Mouse (Mus musculus) heart, adult 9 months (tissue): ENCODE data around the gene Hsd11b1.
"Not testable (repeated sequence)": the region's sequence is repeated elsewhere in the genome, so short reads cannot be mapped to it uniquely, and the experiment has no call there.

Experiments
- DNase-seq, 2 experiments: peaks; one replicate each; pipeline ENCODE4 v3.0.0; 2022; ENCODE audit warnings: low spot score in 2 of 2

Hsd11b1 gene

GRCm38 (mm10) chr1:193263955-193264598 is at the start of gene Hsd11b1:
Hsd11b1 (minus strand) TSS chr1:193264075.
- no peak for DNase-seq

- DNase-seq: no peak
Measured at GRCm38 (mm10) chr1:193311596-193311995, 47.7 kb upstream of the Hsd11b1 start.

GRCm38 (mm10) chr1:193310519-193311085 is 46.7 kb upstream of the Hsd11b1 start:
- no peak for DNase-seq

- DNase-seq: no peak
Measured at GRCm38 (mm10) chr1:193309785-193310518, 46.1 kb upstream of the Hsd11b1 start.

- DNase-seq: no peak
Measured at GRCm38 (mm10) chr1:193306832-193307231, 43.0 kb upstream of the Hsd11b1 start.

- DNase-seq: no peak
Measured at GRCm38 (mm10) chr1:193305386-193305785, 41.5 kb upstream of the Hsd11b1 start.

- no peak for DNase-seq
Measured at GRCm38 (mm10) chr1:193303096-193303495, 39.2 kb upstream of the Hsd11b1 start.

GRCm38 (mm10) chr1:193302093-193302405 is 38.2 kb upstream of the Hsd11b1 start:
- no peak for DNase-seq

- DNase-seq: no peak
Measured at GRCm38 (mm10) chr1:193301216-193302092, 37.6 kb upstream of the Hsd11b1 start.

- DNase-seq: no peak
Measured at GRCm38 (mm10) chr1:193299995-193300394, 36.1 kb upstream of the Hsd11b1 start.

GRCm38 (mm10) chr1:193298141-193298765 is 34.4 kb upstream of the Hsd11b1 start:
- no peak for DNase-seq

- DNase-seq: no peak
Measured at GRCm38 (mm10) chr1:193295920-193296319, 32.0 kb upstream of the Hsd11b1 start.

- DNase-seq: no peak
Measured at GRCm38 (mm10) chr1:193293926-193294325, 30.1 kb upstream of the Hsd11b1 start.

GRCm38 (mm10) chr1:193293039-193293438 is 29.2 kb upstream of the Hsd11b1 start:
- DNase-seq: no peak

GRCm38 (mm10) chr1:193290686-193291085 is 26.8 kb upstream of the Hsd11b1 start:
- no peak for DNase-seq

- no peak for DNase-seq
Measured at GRCm38 (mm10) chr1:193289914-193290313, 26.0 kb upstream of the Hsd11b1 start.

- DNase-seq: no peak
Measured at GRCm38 (mm10) chr1:193289076-193289475, 25.2 kb upstream of the Hsd11b1 start.

- DNase-seq: no peak
Measured at GRCm38 (mm10) chr1:193287578-193287977, 23.7 kb upstream of the Hsd11b1 start.

- DNase-seq: not testable (repeated sequence)
Measured at GRCm38 (mm10) chr1:193285766-193286325, 22.0 kb upstream of the Hsd11b1 start.

- no peak for DNase-seq
Measured at GRCm38 (mm10) chr1:193284228-193284779, 20.4 kb upstream of the Hsd11b1 start.

- no peak for DNase-seq
Measured at GRCm38 (mm10) chr1:193281344-193281743, 17.5 kb upstream of the Hsd11b1 start.
